ENCODE assay signal across 19 mouse cellular contexts in genomic region chr1:187003441-187003861, GRCm38 (mm10). TPM values are rescaled to one million over a fixed set of nuclear protein-coding genes. Genes with fewer than 3 reads are reported as not detected.
A peak's percentile ranks its signal among the peaks of the same experiment; 100 is the strongest.
DNase-seq lines count a peak whose midpoint lies in the region; ATAC-seq lines count a peak whose summit lies in the region.
"Had no signal": no experiment of that assay in that cellular context is flagged by ENCODE, and none has a peak within 500 bp of the region (broad histone marks: within the 10 kb centered on the region; RNA-seq: fewer than 3 reads in every experiment).

No protein-coding gene starts in this region.

- intact Hi-C loops in heart, postnatal 36 days (cut with DNase I), result no loop called here

- no peak overlapping the region for H3K9ac ChIP-seq in forebrain, embryonic 15.5 days (replicated peaks)
- H3K9ac ChIP-seq: embryonic facial prominence, embryonic 15.5 days; heart, embryonic 13.5 days; liver, postnatal 0 days had no signal

- H3K27me3 ChIP-seq in heart, embryonic 10.5 days (ENCODE audit: insufficient read depth, poor library complexity, severe bottlenecking), result no peaks in the 10 kb centered on the region
- no peaks in the 10 kb centered on the region for H3K27me3 ChIP-seq in forebrain, embryonic 15.5 days
- H3K27me3 ChIP-seq: embryonic facial prominence, embryonic 15.5 days; heart, embryonic 13.5 days had no signal

- H3K4me2 ChIP-seq in forebrain, embryonic 15.5 days (replicated peaks), result no peak overlapping the region
- H3K4me2 ChIP-seq: embryonic facial prominence, embryonic 15.5 days; heart, embryonic 13.5 days had no signal

- H3K9me3 ChIP-seq in heart, embryonic 10.5 days, result no peaks in the 10 kb centered on the region
- H3K9me3 ChIP-seq in forebrain, embryonic 15.5 days, result no peaks in the 10 kb centered on the region
- H3K9me3 ChIP-seq: embryonic facial prominence, embryonic 15.5 days had no signal

- H3K27ac ChIP-seq in heart, embryonic 10.5 days, result no peak overlapping the region
- peak overlapping the region; percentile 53; the same call in 1 of the 2 replicates for H3K27ac ChIP-seq in forebrain, embryonic 15.5 days (replicated peaks)
- H3K27ac ChIP-seq: embryonic facial prominence, embryonic 15.5 days; heart, embryonic 13.5 days had no signal

- no peak overlapping the region for H3K4me3 ChIP-seq in heart, embryonic 10.5 days
- H3K4me3 ChIP-seq in forebrain, embryonic 15.5 days, result no peak overlapping the region
- H3K4me3 ChIP-seq: embryonic facial prominence, embryonic 15.5 days; heart, embryonic 13.5 days; myocyte had no signal

- ATAC-seq in forebrain, embryonic 15.5 days (replicated peaks), result peak; percentile 77
- ATAC-seq: liver, postnatal 0 days had no signal

- WGBS in heart, embryonic 10.5 days, result 73% methylated on average over 7 of the region's 7 CpGs
- 34% methylated on average over 7 of the region's 7 CpGs for WGBS in forebrain, embryonic 15.5 days

- H3K36me3 ChIP-seq in heart, embryonic 10.5 days, result no peaks in the 10 kb centered on the region
- no peaks in the 10 kb centered on the region for H3K36me3 ChIP-seq in forebrain, embryonic 15.5 days
- H3K36me3 ChIP-seq: embryonic facial prominence, embryonic 15.5 days; heart, embryonic 13.5 days had no signal

- H3K4me1 ChIP-seq in heart, embryonic 10.5 days, result no peaks in the 10 kb centered on the region
- peaks cover 3% of the 10 kb centered on the region; the same call in 1 of the 2 replicates for H3K4me1 ChIP-seq in forebrain, embryonic 15.5 days
- H3K4me1 ChIP-seq: embryonic facial prominence, embryonic 15.5 days; heart, embryonic 13.5 days had no signal

- DNase-seq in heart, embryonic 10.5 days (ENCODE audit: low spot score), result peak; percentile 66
- no peak for DNase-seq in heart, postnatal 36 days
- peak; percentile 52 for DNase-seq in retina, postnatal 1 day
- no peak for DNase-seq in retina, embryonic 14.5 days (ENCODE audit: low spot score)
- no peak for DNase-seq in spleen, postnatal 14 days (ENCODE audit: low spot score in 2 of 2)
- no peak for DNase-seq in adrenal gland, postnatal 10 days
- DNase-seq: gastrocnemius, postnatal 36 days; kidney, adult 8-10 months; liver, postnatal 0 days; lung, postnatal 4 days; thymus, postnatal 4 days had no signal

RNA-seq across cellular contexts. Expression of gene D1Pas1, which starts 36.2 kb away (rescaled TPM):
- 0.45 and 0.67 TPM in 2 replicates for polyA plus RNA-seq in heart, embryonic 10.5 days (2016; fragmentation: Nextera tagmentation; extraction: Ambion mirVana)
- not detected for total RNA-seq in heart, postnatal 36 days (2021)
- not detected in 2 replicates for polyA plus RNA-seq in forebrain, embryonic 15.5 days (2015; fragmentation: Nextera tagmentation; extraction: Ambion mirVana)
- total RNA-seq in adrenal gland, postnatal 10 days (2021), result not detected
- total RNA-seq: common myeloid progenitor, adult 5-6 weeks; gastrocnemius, postnatal 36 days; left cerebral cortex, adult 18-20 months had no signal
- polyA plus RNA-seq: frontal cortex, adult 2 months; liver, postnatal 0 days; myocyte; spleen, adult 2 months had no signal

Comparison
In these comparisons a context has a peak if more than half of its experiments do, and no peak if none do; other contexts are left out.
1. DNase-seq: peak in heart, embryonic 10.5 days (single experiment) and retina, postnatal 1 day (single experiment); none in heart, postnatal 36 days (0 of 2), retina, embryonic 14.5 days (single experiment), spleen, postnatal 14 days (0 of 2) and adrenal gland, postnatal 10 days (single experiment).